ENCODE assay signal across 15 mouse cellular contexts in genomic region chr12:3591595-3591994, GRCm38 (mm10).
DNase-seq lines count a peak whose midpoint lies in the region.
"Had no signal": no experiment of that assay in that cellular context is flagged by ENCODE, and none has a peak within 500 bp of the region (broad histone marks: within the 10 kb centered on the region; RNA-seq: fewer than 3 reads in every experiment).

No protein-coding gene starts in this region.

- peak; percentile 54 to 66 for DNase-seq in frontal cortex, postnatal 36 days (ENCODE audit: low spot score in 2 of 2)
- no peak for DNase-seq in frontal cortex, postnatal 10 days (ENCODE audit: low spot score in 2 of 2)
- peak; percentile 69 for DNase-seq in right cerebral cortex, adult 18-20 months
- DNase-seq in right cerebral cortex, postnatal 25 days: no peak
- peak; percentile 76 for DNase-seq in brain, adult 2 months (ENCODE audit: low read depth, low spot score)
- no peak for DNase-seq in embryo, embryonic 10.5 days (ENCODE audit: low spot score)
- no peak for DNase-seq in cerebellum, postnatal 4 days (ENCODE audit: low spot score in 2 of 2)
- DNase-seq: adrenal gland, postnatal 14 days; cerebellum, adult 18-20 months; cerebellum, adult 9-11 months; cerebellum, postnatal 36 days; embryo, embryonic 11 days; gastrocnemius, postnatal 36 days; heart, adult 18-20 months; heart, postnatal 10 days had no signal

Comparison
In these comparisons a context has a peak if more than half of its experiments do, and no peak if none do; other contexts are left out.
1. DNase-seq: peak in frontal cortex, postnatal 36 days (2 of 2), right cerebral cortex, adult 18-20 months (single experiment) and brain, adult 2 months (single experiment); none in frontal cortex, postnatal 10 days (0 of 2), right cerebral cortex, postnatal 25 days (single experiment), embryo, embryonic 10.5 days (single experiment) and cerebellum, postnatal 4 days (0 of 2).